Mouse (Mus musculus): Measurements from ENCODE around the gene St7.

GRCm38 (mm10) chr6:17851316-17851715 is 158.6 kb downstream of the St7 start:
- no peak for TF ChIP-seq CTCF (IDR thresholded peaks at IDR 0.05; ENCODE audit: borderline replicate concordance, extremely low read depth, insufficient read depth, insufficient read length)
- TF ChIP-seq POLR2A (IDR thresholded peaks at IDR 0.05; ENCODE audit: borderline replicate concordance, extremely low read depth, insufficient read depth, insufficient read length, poor library complexity, severe bottlenecking), result no peak
